Mouse (Mus musculus): Measurements from ENCODE around the gene 1700037C18Rik.
"Not testable (repeated sequence)": the region's sequence is repeated elsewhere in the genome, so short reads cannot be mapped to it uniquely, and the experiment has no call there.

1700037C18Rik gene

DNA sequence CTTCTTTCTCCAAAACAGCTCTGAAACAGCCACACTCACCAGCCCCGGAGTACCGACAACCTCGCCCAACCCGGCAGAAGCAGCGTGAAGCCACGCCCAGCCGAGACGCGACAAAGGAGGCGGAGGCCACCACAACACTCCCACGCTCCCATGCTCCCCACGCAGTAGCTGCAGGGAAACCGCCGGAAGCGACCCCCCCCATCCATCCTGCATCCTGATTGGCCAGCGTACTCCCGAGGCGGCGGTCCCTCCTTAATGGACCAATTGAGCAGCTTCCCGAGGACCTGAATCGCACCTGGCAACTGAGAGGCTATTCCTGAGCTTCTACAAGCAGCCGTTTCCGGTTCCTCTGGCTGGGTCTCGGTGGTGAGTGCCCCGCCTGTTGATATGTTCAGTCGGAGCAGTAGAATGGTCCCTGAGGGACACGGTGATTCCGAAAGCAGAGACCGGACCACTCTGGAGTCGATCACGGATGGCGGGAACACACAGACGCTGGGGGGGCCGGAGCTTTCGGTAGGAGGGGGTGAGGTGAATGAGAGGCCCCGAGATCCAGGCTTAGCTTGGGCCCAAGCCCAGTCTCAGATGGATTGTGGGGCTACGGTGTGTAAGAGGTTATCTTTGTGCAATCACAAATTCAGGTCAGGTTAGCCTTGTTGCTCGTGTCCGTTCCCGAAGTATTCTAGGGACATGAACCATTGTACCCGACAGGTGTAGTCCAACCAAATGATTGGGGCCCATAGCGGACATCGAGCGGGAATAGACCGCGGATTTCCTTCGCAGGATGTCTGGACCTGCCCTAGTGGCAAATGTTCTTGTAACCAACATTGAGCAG lies 36.1 kb downstream of the 1700037C18Rik start, which contains the start of gene Naa60:
Naa60 (plus strand) TSS at position 160 of the 832 bp plus-strand sequence.
- peak; percentile 74 for DNase-seq (ENCODE audit: low read depth)

DNA sequence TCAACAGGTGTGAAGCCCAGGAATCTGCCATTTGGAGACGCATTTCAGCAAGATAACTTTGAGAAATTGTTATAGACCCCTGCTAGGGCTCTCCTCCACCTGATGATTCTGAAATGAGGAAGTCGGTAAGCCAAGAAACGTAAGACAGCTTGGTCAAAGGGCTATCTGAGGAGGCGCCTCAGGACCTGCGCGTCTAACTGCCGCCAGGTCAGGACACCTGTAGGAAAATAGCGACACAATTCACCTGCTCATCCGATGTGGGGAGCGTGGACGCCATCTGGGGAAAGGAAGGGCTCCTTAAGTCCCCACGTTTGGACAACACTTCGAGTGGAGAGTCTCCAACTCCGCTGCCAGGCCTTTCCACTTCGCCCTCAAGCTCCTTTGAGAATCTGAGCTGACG lies 36.7 kb downstream of the 1700037C18Rik start:
- no peak for DNase-seq (ENCODE audit: low read depth)

DNA sequence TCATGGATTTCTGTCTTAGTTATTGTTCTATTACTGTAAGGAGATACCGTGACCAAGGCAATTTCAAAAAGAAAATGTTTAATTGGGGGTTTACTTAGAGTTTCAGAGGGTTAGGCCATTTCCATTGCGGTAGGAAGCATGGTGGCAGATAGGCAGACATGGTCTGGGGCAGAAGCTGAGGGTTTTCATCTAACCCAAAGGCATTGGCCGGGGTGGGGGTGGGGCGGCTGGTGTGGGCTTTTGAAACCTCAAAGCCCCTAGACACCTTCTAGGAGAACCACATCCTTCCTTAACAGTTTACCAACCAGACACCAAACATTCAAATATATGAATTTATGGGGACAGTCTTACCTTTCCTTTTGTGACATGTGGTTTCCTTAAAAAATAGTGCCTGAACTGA lies 49.2 kb downstream of the 1700037C18Rik start:
- no peak for DNase-seq (ENCODE audit: low read depth)

DNA sequence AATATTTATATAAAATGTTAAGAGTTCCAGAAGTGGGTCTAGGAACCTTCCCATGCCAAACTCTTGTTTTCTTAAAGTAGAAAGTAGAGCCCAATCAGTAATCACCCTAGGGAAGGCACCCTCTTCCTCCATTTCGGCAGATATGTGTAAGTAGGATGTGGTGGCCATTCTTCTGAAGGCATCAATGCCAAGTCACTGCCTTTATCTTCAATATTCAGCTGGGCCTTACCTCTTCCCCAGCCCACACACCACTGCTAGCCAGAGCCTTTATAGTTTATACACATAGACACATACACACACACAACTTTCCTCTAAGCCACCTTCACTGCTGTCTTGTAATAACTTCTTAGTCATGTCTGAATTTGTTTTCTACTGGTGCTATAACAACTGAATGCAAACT lies 52.7 kb downstream of the 1700037C18Rik start:
- DNase-seq (ENCODE audit: low read depth): no peak

DNA sequence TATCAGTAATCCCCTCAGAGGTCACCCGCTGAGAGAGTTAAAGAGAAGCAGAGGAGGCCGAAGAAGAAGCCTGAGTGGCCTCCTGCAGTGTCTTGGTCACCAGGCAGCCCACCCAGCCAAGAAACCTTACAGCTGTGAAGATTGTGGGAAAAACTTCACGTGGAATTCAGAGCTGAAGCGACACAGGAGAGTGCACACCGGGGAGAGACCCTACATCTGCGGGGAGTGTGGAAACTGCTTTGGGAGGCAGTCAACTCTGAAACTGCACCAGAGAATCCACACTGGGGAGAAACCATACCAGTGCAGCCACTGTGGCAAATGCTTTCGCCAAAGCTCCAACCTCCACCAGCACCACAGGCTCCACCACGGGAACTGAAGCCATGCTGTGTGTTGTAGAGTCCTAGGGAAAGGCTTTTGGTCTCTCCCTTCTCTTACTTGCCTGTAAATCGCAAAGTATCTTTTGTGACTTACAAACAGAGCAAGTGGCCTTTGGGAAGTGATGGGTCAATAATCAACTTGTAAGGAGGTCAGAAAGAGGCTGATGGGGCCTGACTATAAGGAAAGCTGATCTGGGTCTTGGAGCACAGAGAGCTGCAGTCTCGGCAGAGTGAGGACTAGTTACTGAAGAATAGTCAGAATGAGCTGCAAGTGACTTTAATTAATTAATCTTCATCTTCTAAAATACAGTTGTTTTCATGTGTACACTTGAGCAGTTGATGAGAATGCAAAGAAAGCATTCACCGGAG lies 53.9 kb downstream of the 1700037C18Rik start:
- no peak for DNase-seq (ENCODE audit: low read depth)

DNA sequence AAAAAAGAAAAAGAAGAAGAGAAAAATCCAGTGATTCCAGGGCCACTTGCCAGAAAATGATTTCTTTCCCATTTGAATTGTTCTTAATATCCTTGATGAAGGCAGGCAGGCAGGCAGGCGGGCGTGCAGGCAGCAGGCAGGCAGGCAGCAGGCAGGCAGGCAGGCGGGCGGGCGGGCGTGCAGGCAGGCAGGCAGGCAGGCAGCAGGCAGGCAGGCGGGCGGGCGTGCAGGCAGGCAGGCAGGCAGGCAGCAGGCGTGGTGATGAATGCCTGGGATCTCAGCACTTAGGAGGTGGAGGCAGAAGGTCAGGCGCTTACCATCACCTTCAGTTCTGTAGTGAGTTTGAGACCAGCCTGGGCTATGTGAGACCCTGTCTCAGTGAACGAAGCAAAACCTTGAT lies 55.9 kb downstream of the 1700037C18Rik start:
- DNase-seq (ENCODE audit: low read depth): no peak

DNA sequence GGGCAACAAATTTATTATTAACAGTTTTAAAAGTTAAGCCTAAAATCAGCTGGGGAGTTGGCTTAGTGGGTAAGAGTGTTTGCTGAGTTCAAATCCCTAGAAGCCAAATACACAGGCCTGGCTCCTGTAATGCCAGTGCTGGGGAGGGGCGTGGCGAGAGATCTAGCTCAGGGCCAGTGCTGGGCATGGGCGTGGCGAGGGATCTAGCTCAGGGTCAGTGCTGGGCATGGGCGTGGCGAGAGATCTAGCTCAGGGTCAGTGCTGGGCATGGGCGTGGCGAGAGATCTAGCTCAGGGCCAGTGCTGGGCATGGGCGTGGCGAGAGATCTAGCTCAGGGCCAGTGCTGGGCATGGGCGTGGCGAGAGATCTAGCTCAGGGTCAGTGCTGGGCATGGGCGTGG lies 57.2 kb downstream of the 1700037C18Rik start:
- DNase-seq (ENCODE audit: low read depth): not testable (repeated sequence)

DNA sequence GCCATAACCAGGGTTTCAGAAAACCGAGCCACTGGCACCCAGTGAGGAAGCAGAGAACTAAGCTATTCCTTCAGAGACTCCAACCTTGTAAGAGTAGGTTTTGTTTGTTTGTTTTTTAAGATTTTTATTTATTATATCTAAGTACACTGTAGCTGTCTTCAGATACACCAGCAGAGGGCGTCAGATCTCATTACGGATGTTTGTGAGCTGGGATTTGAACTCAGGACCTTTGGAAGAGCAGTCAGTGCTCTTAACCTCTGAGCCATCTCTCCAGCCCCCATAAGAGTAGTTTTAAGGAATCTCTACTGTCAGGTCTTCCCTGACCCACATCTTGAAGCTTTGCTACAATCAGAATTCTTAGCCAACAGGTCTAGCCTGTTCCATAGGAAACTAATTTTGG lies 60.1 kb downstream of the 1700037C18Rik start:
- DNase-seq (ENCODE audit: low read depth): no peak

DNA sequence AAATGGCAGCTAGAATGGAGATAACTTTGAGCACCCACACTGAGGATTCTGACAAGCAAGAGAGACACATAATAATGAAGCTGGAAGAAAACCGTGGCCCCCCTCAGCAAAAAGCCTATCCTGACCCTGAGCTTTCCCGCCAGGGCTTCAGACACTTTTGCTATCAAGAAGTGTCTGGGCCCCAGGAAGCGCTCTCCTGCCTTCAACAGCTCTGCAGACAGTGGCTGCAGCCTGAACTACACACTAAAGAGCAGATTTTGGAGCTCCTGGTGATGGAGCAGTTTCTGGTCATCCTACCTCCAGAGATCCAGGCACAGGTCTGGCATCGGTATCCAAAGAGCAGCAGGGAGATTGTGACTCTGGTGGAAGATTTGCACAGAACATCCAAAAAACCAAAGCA lies 60.6 kb downstream of the 1700037C18Rik start:
- DNase-seq (ENCODE audit: low read depth): no peak

DNA sequence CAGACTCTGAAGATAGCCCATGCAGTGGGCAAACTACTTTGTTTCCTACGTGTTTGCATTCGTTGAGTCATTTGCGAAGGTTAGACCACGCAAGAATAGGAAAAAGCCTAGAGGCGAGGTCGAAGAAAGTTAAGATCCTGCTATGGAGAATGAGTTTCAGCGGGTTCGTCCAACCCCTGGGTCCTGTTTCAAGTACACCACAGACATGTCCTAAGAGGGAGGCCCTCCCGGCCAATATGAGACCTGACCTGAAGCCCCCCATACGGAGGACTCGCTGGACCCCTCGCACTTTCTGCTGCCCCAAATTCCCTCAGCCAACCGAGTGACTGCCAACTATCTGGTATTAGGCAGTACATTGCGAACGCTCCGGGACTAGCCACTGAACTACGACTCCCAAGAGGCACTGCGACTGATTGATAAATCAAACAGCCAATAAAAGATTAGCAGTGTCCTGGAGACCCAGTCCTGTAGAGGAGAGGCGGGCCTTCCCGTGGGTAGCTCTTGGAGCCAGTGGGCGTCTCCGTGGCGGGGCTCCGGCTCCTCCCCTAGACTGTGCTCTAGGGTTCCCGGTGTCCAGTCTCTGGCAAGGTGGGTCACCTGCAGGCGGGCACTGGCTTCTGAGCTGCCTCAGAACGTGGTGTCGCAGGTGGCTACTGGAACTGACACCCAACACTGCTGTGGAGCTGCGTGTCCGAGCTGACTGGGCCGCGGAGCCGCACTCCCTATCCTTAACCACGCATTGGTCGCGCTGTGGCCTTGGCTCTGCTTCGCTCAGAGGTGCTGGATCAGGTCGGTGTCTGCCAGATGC lies 61.6 kb downstream of the 1700037C18Rik start, which contains the start of gene Zfp174:
Zfp174 (plus strand) TSS at position 558 of the 808 bp plus-strand sequence.
- peak; percentile 97 for DNase-seq (ENCODE audit: low read depth)
